Mouse (Mus musculus): Measurements from ENCODE around the gene Ptdss2. TPM values are rescaled to one million over a fixed set of nuclear protein-coding genes. Genes with fewer than 3 reads are reported as not detected.
A peak's percentile ranks its signal among the peaks of the same experiment; 100 is the strongest.

The Ptdss2 gene
- polyA plus RNA-seq, 1 experiment from 2014 or later: 65.6 TPM

DNA sequence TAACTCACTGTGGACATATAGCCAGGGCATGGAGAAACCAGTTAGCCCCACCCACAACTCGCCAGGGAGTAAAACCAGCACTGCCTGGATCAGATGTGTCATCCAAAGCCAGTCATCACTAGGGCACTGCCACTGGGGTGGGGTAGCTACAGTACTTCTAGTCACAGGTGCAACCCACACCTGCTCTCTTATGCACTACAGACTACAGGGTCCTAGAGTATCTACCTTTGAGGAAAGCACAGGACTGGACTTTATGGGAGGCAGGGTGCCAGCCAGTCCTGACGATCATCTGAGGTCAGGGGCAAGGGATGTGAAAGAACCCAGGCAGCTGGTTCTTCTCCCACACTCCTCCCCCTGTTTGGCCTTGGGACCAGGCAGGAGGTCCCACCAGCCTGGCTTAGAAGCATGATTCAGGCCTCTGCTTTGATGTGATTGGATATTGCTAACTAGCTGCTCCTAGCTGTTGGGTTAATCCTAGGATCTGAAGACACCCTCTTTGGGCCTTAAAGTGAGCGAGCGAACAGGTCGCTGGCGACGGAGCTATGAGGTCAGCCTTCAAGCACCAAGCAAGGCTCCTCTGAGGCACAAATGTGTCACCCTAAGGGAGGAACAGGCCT is 45.8 kb downstream of the Ptdss2 start:
- Histone ChIP-seq H3K4me2 (ENCODE audit: low read length) (peak overlapping the region; percentile 75), H3K27ac (replicated peaks in 1 of 2; ENCODE audit: control insufficient read depth in 1 of 2, insufficient read depth in 1 of 2, low read depth in 2 of 2, low read length in 2 of 2) (peak overlapping the region; percentile 3 to 36; a peak in 2 of 4 replicates), H3K36me3 (ENCODE audit: control insufficient read depth, insufficient read depth, low read length) (peaks cover 33% of the 10 kb centered on the region), H3K4me3 (ENCODE audit: control insufficient read depth in 1 of 2, insufficient read depth in 1 of 2, low read depth in 1 of 2, low read length in 2 of 2) (peak overlapping the region; percentile 55), H3K9ac (ENCODE audit: low read length) (peak overlapping the region; percentile 80), H3K9me3 (ENCODE audit: control insufficient read depth, low read length) (no peaks in the 10 kb centered on the region), H3K4me1 (ENCODE audit: control insufficient read depth in 2 of 2, insufficient read depth in 2 of 2, low read length in 2 of 2) (peaks cover 10 to 15% of the 10 kb centered on the region in 2 experiments; a peak in 3 of 4 replicates), H3K27me3 (ENCODE audit: control insufficient read depth, insufficient read depth, low read length) (no peaks in the 10 kb centered on the region)
- ATAC-seq (ENCODE audit: insufficient number of reproducible peaks, insufficient read depth, low FRiP score, low read depth): no peak
- WGBS: 12% methylated on average over 7 of the region's 7 CpGs

DNA sequence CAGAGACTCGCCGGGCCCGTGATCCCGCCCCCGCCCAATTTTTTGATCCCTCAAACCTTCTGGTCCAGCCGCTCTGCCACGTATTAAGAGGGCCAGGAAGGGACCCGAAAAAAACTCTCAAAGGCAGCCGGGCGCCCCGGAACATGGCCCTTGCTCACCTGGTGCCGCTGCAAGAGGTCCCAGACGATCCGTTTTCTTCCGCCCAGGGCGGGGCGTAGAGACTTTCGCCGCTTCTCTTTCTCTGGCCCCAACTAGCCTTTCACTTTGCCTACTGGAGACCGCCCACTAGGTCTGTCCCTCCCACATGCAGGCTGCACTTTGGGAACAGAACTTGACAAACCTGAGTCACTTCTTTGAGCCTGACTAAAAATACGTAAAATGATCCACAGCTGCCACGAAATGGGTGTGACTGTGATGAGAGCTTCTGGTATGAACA is 46.4 kb downstream of the Ptdss2 start:
- no peaks in the 10 kb centered on the region for H3K9me3 ChIP-seq (ENCODE audit: control insufficient read depth, low read length)
- H3K27ac ChIP-seq (replicated peaks in 1 of 2; ENCODE audit: control insufficient read depth in 1 of 2, insufficient read depth in 1 of 2, low read depth in 2 of 2, low read length in 2 of 2): peak overlapping the region; percentile 3 to 36; a peak in 2 of 4 replicates
- ATAC-seq (ENCODE audit: insufficient number of reproducible peaks, insufficient read depth, low FRiP score, low read depth): no peak
- H3K27me3 ChIP-seq (ENCODE audit: control insufficient read depth, insufficient read depth, low read length): no peaks in the 10 kb centered on the region
- peak overlapping the region; percentile 55 for H3K4me3 ChIP-seq (ENCODE audit: control insufficient read depth in 1 of 2, insufficient read depth in 1 of 2, low read depth in 1 of 2, low read length in 2 of 2)
- H3K36me3 ChIP-seq (ENCODE audit: control insufficient read depth, insufficient read depth, low read length): peaks cover 28% of the 10 kb centered on the region
- peak overlapping the region; percentile 80 for H3K9ac ChIP-seq (ENCODE audit: low read length)
- H3K4me1 ChIP-seq (ENCODE audit: control insufficient read depth in 2 of 2, insufficient read depth in 2 of 2, low read length in 2 of 2): peaks cover 12 to 19% of the 10 kb centered on the region in 2 experiments; a peak in 3 of 4 replicates
- WGBS: 1% methylated on average over 22 of the region's 22 CpGs
- H3K4me2 ChIP-seq (ENCODE audit: low read length): peak overlapping the region; percentile 75

DNA sequence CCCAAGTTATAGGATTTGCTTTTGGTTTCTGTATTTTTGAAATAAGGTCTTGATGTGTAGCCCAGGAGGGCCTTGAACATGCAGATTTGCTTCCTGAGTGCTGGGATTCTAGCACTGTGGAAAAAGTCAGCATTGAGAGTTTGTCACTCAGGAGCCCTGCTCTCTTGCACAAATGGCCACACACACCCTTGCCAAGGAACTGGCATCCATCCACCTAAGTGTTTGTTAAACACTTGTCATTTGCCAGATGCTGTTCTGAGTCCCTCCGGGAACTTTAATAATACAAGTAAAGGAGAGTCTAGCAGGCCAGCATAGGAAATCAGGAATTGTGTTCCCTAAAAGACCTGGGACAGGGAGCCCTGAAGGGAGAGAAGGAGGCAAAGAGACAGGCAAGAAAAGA is 47.1 kb downstream of the Ptdss2 start:
- 57% methylated on average over 1 of the region's 1 CpGs for WGBS
- Histone ChIP-seq H3K27ac (replicated peaks in 1 of 2; ENCODE audit: control insufficient read depth in 1 of 2, insufficient read depth in 1 of 2, low read depth in 2 of 2, low read length in 2 of 2) (no peak overlapping the region), H3K4me3 (ENCODE audit: control insufficient read depth in 1 of 2, insufficient read depth in 1 of 2, low read depth in 1 of 2, low read length in 2 of 2) (0 out of 4 replicates have a peak overlapping the region, but pooled peaks of 1 of the 2 experiments have one; percentile 55)

DNA sequence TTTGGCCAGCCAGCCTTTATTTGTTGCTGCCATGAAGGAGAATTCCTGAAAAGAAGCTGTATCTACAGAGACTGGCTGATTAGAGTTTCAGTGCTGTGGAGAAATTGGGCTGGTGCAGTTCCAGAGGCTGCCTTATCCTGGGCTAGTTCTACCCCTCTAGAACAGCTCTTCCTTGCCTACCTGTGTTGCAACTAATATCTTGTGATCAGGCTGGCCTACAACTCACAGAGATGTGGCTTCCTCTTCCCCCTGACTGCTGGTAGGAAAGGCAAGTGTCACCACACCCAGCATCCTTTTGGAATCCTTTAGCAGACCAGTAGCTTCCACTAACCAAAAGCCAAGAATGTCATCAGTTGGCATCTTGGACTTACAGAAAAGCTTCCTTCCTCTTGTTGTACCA is 47.7 kb downstream of the Ptdss2 start:
- Histone ChIP-seq H3K4me1 (ENCODE audit: control insufficient read depth in 2 of 2, insufficient read depth in 2 of 2, low read length in 2 of 2) (peaks cover 10 to 19% of the 10 kb centered on the region in 2 experiments; a peak in 3 of 4 replicates), H3K9me3 (ENCODE audit: control insufficient read depth, low read length) (no peaks in the 10 kb centered on the region), H3K4me3 (ENCODE audit: control insufficient read depth in 1 of 2, insufficient read depth in 1 of 2, low read depth in 1 of 2, low read length in 2 of 2) (no peak overlapping the region), H3K36me3 (ENCODE audit: control insufficient read depth, insufficient read depth, low read length) (peaks cover 16% of the 10 kb centered on the region; the same call in 1 of the 2 replicates), H3K9ac (ENCODE audit: low read length) (no peak overlapping the region), H3K27ac (replicated peaks in 1 of 2; ENCODE audit: control insufficient read depth in 1 of 2, insufficient read depth in 1 of 2, low read depth in 2 of 2, low read length in 2 of 2) (no peak overlapping the region), H3K27me3 (ENCODE audit: control insufficient read depth, insufficient read depth, low read length) (no peaks in the 10 kb centered on the region), H3K4me2 (ENCODE audit: low read length) (no peak overlapping the region)
- ATAC-seq (ENCODE audit: insufficient number of reproducible peaks, insufficient read depth, low FRiP score, low read depth): no peak

More for the DNA sequence above, 47.1 kb downstream of the Ptdss2 start:
- peaks cover 20% of the 10 kb centered on the region for H3K36me3 ChIP-seq (ENCODE audit: control insufficient read depth, insufficient read depth, low read length)
- peak overlapping the region; percentile 80; the same call in 1 of the 2 replicates for H3K9ac ChIP-seq (ENCODE audit: low read length)
- H3K4me2 ChIP-seq (ENCODE audit: low read length): peak overlapping the region; percentile 75
- H3K9me3 ChIP-seq (ENCODE audit: control insufficient read depth, low read length): no peaks in the 10 kb centered on the region
- peaks cover 12 to 19% of the 10 kb centered on the region in 2 experiments; a peak in 3 of 4 replicates for H3K4me1 ChIP-seq (ENCODE audit: control insufficient read depth in 2 of 2, insufficient read depth in 2 of 2, low read length in 2 of 2)
- ATAC-seq (ENCODE audit: insufficient number of reproducible peaks, insufficient read depth, low FRiP score, low read depth): no peak
- no peaks in the 10 kb centered on the region for H3K27me3 ChIP-seq (ENCODE audit: control insufficient read depth, insufficient read depth, low read length)

DNA sequence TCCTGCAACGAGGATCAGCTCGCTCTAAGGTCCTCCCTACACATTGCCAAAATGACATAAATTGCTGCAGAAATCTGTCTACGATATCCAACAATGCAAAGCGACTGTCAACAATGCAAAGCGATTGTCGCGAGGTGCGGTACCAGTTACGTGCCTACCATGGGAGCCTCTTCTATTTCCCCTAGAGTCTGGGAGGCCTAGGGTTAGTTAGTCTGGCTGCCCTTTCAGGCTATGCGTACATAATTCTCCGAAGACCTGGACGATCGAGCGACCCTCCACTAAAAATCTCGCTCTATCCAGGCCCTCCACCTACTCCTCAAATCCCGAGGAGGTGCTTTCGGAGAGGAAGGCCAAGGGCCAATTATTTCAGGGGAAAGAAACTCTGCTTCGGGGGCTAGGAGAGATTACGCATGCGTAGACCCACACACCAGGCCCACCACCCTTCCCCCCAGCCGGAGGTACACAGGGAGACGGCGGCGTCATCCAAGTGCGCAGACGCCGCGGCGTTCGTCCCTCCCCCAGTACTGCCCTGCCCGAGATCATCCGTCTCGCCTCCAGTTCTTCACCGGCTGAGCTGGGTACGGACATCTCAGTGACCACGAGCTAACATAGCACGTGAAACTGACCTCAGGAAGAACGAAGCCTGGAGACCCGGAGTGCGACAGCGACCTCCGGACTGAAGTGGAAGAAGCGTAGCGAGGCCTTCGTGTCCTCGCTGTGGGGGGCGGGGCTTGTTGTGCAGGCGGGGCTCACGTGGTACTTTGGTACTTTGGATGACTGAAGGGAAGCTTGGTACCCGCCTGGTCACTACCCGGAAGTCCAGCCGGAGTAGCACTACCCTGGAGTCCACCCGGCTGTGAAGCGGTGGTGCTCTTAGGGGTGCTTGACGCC is 50.2 kb downstream of the Ptdss2 start, which contains the start of gene Rnh1:
Gene Rnh1 (minus strand): TSS at position 742 of the 891 bp plus-strand sequence.
- Histone ChIP-seq H3K9ac (ENCODE audit: low read length) (peak within 1 kb of the TSS; percentile 72), H3K9me3 (ENCODE audit: control insufficient read depth, low read length) (no peaks in the 10 kb centered on the region), H3K4me2 (ENCODE audit: low read length) (peak within 1 kb of the TSS; percentile 73), H3K4me3 (ENCODE audit: control insufficient read depth in 1 of 2, insufficient read depth in 1 of 2, low read depth in 1 of 2, low read length in 2 of 2) (peak within 1 kb of the TSS; percentile 57 to 91), H3K27ac (replicated peaks in 1 of 2; ENCODE audit: control insufficient read depth in 1 of 2, insufficient read depth in 1 of 2, low read depth in 2 of 2, low read length in 2 of 2) (peak within 1 kb of the TSS; percentile 96 to 99), H3K36me3 (ENCODE audit: control insufficient read depth, insufficient read depth, low read length) (no peaks in the 10 kb centered on the region), H3K27me3 (ENCODE audit: control insufficient read depth, insufficient read depth, low read length) (peaks cover 9% of the 10 kb centered on the region; the same call in 1 of the 2 replicates), H3K4me1 (ENCODE audit: control insufficient read depth in 2 of 2, insufficient read depth in 2 of 2, low read length in 2 of 2) (peaks cover 10 to 19% of the 10 kb centered on the region in 2 experiments; a peak in 3 of 4 replicates)
- ATAC-seq (ENCODE audit: insufficient number of reproducible peaks, insufficient read depth, low FRiP score, low read depth): peak; percentile 95
- 3% methylated on average over 55 of the region's 55 CpGs for WGBS

DNA sequence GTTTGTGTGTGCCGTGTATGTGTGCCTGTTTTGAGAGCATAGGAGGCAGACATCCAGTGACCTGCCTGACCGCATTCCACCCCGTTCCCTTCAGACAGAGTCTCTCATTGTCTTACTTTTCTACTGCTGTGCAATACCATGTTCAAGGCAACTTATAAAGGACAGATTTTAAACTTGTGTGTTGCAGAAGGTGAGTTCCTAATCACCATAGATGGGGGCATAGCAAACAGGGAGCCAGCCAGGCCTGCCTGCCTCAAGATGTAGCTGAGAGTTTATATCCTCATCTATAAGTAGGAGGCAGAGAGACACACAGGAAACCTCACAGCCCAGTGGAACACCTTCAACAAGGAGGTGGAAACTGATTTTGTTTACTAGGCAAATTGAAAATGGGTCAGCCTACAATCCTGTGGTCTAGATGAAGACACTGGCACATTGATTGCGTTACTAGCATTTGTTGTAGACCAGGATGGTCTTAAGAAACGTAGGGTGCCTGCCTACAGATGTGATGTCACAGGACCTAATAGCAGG is 51.2 kb downstream of the Ptdss2 start:
- H3K9ac ChIP-seq (ENCODE audit: low read length): peak overlapping the region; percentile 72
- WGBS: 92% methylated on average over 5 of the region's 5 CpGs
- peak overlapping the region; percentile 57 to 91; a peak in 3 of 4 replicates for H3K4me3 ChIP-seq (ENCODE audit: control insufficient read depth in 1 of 2, insufficient read depth in 1 of 2, low read depth in 1 of 2, low read length in 2 of 2)

DNA sequence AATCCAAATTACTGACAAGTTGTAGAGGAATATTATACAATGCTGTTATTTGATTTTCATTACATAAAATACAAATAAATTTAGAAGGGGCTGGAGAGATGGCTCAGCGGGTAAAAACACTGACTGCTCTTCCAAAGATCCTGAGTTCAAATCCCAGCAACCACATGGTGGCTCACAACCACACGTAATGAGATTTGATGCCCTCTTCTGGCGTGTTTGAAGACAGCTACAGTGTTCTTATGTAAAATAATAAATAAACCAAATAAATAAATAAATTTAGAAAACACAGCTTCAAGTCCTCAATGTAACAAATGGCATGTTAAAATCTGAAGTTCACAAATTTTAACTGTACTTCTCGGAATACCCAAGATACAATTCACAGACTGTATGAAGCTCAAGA is 52.9 kb downstream of the Ptdss2 start:
- WGBS: 80% methylated on average over 4 of the region's 4 CpGs
- Histone ChIP-seq H3K36me3 (ENCODE audit: control insufficient read depth, insufficient read depth, low read length) (no peaks in the 10 kb centered on the region), H3K4me1 (ENCODE audit: control insufficient read depth in 2 of 2, insufficient read depth in 2 of 2, low read length in 2 of 2) (peaks cover 5 to 6% of the 10 kb centered on the region in 2 experiments; a peak in 2 of 4 replicates), H3K4me2 (ENCODE audit: low read length) (no peak overlapping the region), H3K27me3 (ENCODE audit: control insufficient read depth, insufficient read depth, low read length) (peaks cover 10% of the 10 kb centered on the region; the same call in 1 of the 2 replicates), H3K9me3 (ENCODE audit: control insufficient read depth, low read length) (no peaks in the 10 kb centered on the region), H3K27ac (replicated peaks in 1 of 2; ENCODE audit: control insufficient read depth in 1 of 2, insufficient read depth in 1 of 2, low read depth in 2 of 2, low read length in 2 of 2) (no peak overlapping the region), H3K9ac (ENCODE audit: low read length) (no peak overlapping the region), H3K4me3 (ENCODE audit: control insufficient read depth in 1 of 2, insufficient read depth in 1 of 2, low read depth in 1 of 2, low read length in 2 of 2) (no peak overlapping the region)
- no peak for ATAC-seq (ENCODE audit: insufficient number of reproducible peaks, insufficient read depth, low FRiP score, low read depth)

More for the DNA sequence above, 51.2 kb downstream of the Ptdss2 start:
- H3K27me3 ChIP-seq (ENCODE audit: control insufficient read depth, insufficient read depth, low read length): peaks cover 10% of the 10 kb centered on the region; the same call in 1 of the 2 replicates
- H3K9me3 ChIP-seq (ENCODE audit: control insufficient read depth, low read length): no peaks in the 10 kb centered on the region
- ATAC-seq (ENCODE audit: insufficient number of reproducible peaks, insufficient read depth, low FRiP score, low read depth): no peak
- peaks cover 6 to 11% of the 10 kb centered on the region in 2 experiments; a peak in 3 of 4 replicates for H3K4me1 ChIP-seq (ENCODE audit: control insufficient read depth in 2 of 2, insufficient read depth in 2 of 2, low read length in 2 of 2)
- H3K27ac ChIP-seq (replicated peaks in 1 of 2; ENCODE audit: control insufficient read depth in 1 of 2, insufficient read depth in 1 of 2, low read depth in 2 of 2, low read length in 2 of 2): peak overlapping the region; percentile 96 to 99; a peak in 1 of 4 replicates
- H3K36me3 ChIP-seq (ENCODE audit: control insufficient read depth, insufficient read depth, low read length): no peaks in the 10 kb centered on the region
- peak overlapping the region; percentile 73 for H3K4me2 ChIP-seq (ENCODE audit: low read length)
